Mouse (Mus musculus): Measurements from ENCODE around the gene Sulf2. TPM values are rescaled to one million over a fixed set of nuclear protein-coding genes. Genes with fewer than 3 reads are reported as not detected.
"Not testable (repeated sequence)": the region's sequence is repeated elsewhere in the genome, so short reads cannot be mapped to it uniquely, and the experiment has no call there.

The Sulf2 gene
- total and polyA plus RNA-seq, 3 experiments, result not detected

DNA sequence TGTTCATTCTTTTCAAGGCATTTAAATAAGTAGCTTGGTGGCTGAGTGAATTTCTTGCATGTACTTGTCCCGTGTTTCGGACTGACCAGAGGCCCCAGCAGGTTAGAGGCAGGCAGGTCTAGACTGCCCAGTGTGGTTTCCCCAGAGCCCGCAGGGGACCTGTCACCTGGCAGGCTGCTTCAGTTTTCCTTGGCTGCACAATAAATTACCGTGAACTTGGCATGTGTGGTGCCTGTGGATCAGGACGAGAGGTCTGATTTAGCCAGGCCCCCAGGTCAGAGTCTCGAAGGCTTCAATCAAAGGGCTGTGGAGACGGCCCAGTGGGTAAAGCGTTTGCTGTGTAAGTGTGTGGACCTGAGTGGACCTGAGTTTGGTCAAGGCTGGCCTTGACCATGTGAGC is 35.4 kb upstream of the Sulf2 start:
- no peaks in the 10 kb centered on the region for H3K79me2 ChIP-seq (replicated peaks; ENCODE audit: control insufficient read depth, extremely low read depth, insufficient read depth, poor library complexity, severe bottlenecking)
- H3K4me2 ChIP-seq (ENCODE audit: insufficient read depth, low read depth, poor library complexity, severe bottlenecking), result no peak overlapping the region
- no peak overlapping the region for H3K9ac ChIP-seq (ENCODE audit: insufficient read depth, low read depth)
- in situ Hi-C loops (cut with MboI; ENCODE audit: low pct_ligation_motif_present, low pct_unique_long_range_greater_than_20kb, low sequenced_read_pairs) (no loop called here), dilution Hi-C loops (cut with MboI; ENCODE audit: extremely low pct_ligation_motif_present, extremely low pct_unique_long_range_greater_than_20kb, low sequenced_read_pairs) (no loop called here)
- no peak overlapping the region for H3K27ac ChIP-seq (ENCODE audit: insufficient read depth, low read depth)
- peaks cover 4% of the 10 kb centered on the region for H3K9me3 ChIP-seq (replicated peaks; ENCODE audit: low read length)
- TF ChIP-seq TCF12 (IDR thresholded peaks at IDR 0.05; ENCODE audit: low read depth, low read length) (no peak), ZMIZ1 (IDR thresholded peaks at IDR 0.05; ENCODE audit: low read depth, low read length) (no peak), ZNF384 (IDR thresholded peaks at IDR 0.05; ENCODE audit: low read depth, low read length) (no peak)
- no peaks in the 10 kb centered on the region for H3K36me3 ChIP-seq (replicated peaks in 1 of 2; ENCODE audit: control insufficient read depth in 1 of 2, insufficient read depth in 1 of 2, low read length in 1 of 2)
- H3K27me3 ChIP-seq (replicated peaks), result peaks cover 54% of the 10 kb centered on the region
- 0 out of 4 replicates have a peak, but pooled peaks cover 0 to 2% of the 10 kb centered on the region in 2 experiments for H3K4me1 ChIP-seq (ENCODE audit: control insufficient read depth in 1 of 2, insufficient read depth in 2 of 2)
- H3K4me3 ChIP-seq (replicated peaks in 1 of 3; ENCODE audit: low read depth in 2 of 3, low read length in 2 of 3, poor library complexity in 1 of 3), result no peak overlapping the region
- no peak for DNase-seq (ENCODE audit: extremely low read depth)

DNA sequence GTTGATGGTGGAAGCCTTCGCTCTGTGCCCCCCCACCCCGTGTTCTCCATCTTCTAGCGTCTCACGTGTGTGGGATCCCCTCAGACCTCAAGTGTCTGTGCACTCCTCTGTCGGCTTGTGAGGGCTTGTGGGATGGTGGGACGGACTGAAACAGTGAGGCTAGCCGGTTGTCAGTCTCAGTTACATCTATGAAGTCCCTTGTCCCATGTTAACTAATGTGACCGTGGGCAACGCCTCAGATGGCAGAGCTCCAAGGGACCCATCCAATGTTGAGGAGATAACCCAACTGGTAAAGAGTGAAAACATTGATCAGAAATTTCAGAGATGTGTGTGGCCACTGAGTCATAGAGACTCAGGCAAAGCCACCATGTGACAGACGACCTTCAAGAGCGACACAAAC is 33.7 kb upstream of the Sulf2 start:
- H3K79me2 ChIP-seq (replicated peaks; ENCODE audit: control insufficient read depth, extremely low read depth, insufficient read depth, poor library complexity, severe bottlenecking), result no peaks in the 10 kb centered on the region
- no peak overlapping the region for H3K4me3 ChIP-seq (replicated peaks in 1 of 3; ENCODE audit: low read depth in 2 of 3, low read length in 2 of 3, poor library complexity in 1 of 3)
- in situ Hi-C loops (cut with MboI; ENCODE audit: low pct_ligation_motif_present, low pct_unique_long_range_greater_than_20kb, low sequenced_read_pairs) (no loop called here), dilution Hi-C loops (cut with MboI; ENCODE audit: extremely low pct_ligation_motif_present, extremely low pct_unique_long_range_greater_than_20kb, low sequenced_read_pairs) (no loop called here)
- peaks cover 59% of the 10 kb centered on the region for H3K27me3 ChIP-seq (replicated peaks)
- no peak overlapping the region for H3K4me2 ChIP-seq (ENCODE audit: insufficient read depth, low read depth, poor library complexity, severe bottlenecking)
- H3K27ac ChIP-seq (ENCODE audit: insufficient read depth, low read depth), result no peak overlapping the region
- peaks cover 4% of the 10 kb centered on the region for H3K9me3 ChIP-seq (replicated peaks; ENCODE audit: low read length)
- TF ChIP-seq NRF1 (IDR thresholded peaks at IDR 0.05; ENCODE audit: low read depth, low read length) (no peak), KAT2A (IDR thresholded peaks at IDR 0.05; ENCODE audit: insufficient replicate concordance, low read length) (no peak), MAFK (IDR thresholded peaks at IDR 0.05; ENCODE audit: insufficient replicate concordance, low read length) (no peak), NELFE (IDR thresholded peaks at IDR 0.05; ENCODE audit: low read depth, low read length) (no peak), SIN3A (IDR thresholded peaks at IDR 0.05; ENCODE audit: low read length) (no peak), RCOR1 (conservative IDR thresholded peaks at IDR 0.05; ENCODE audit: low read depth, low read length) (no peak), MAX (IDR thresholded peaks at IDR 0.05; ENCODE audit: low read length) (no peak), ZKSCAN1 (IDR thresholded peaks at IDR 0.05; ENCODE audit: borderline replicate concordance, low read depth, low read length) (no peak), ZC3H11A (IDR thresholded peaks at IDR 0.05; ENCODE audit: low read depth, low read length) (no peak), HCFC1 (IDR thresholded peaks at IDR 0.05; ENCODE audit: low read depth, low read length) (no peak), USF1 (IDR thresholded peaks at IDR 0.05; ENCODE audit: low read depth, low read length) (no peak), RAD21 (IDR thresholded peaks at IDR 0.05; ENCODE audit: low read depth, low read length) (no peak), ZNF384 (IDR thresholded peaks at IDR 0.05; ENCODE audit: low read depth, low read length) (no peak), JUND (conservative IDR thresholded peaks at IDR 0.05; ENCODE audit: low read depth, low read length) (no peak), GABPA (IDR thresholded peaks at IDR 0.05; ENCODE audit: insufficient replicate concordance, low read depth, low read length) (no peak), TCF12 (IDR thresholded peaks at IDR 0.05; ENCODE audit: low read depth, low read length) (no peak)
- H3K36me3 ChIP-seq (replicated peaks in 1 of 2; ENCODE audit: control insufficient read depth in 1 of 2, insufficient read depth in 1 of 2, low read length in 1 of 2), result no peaks in the 10 kb centered on the region
- H3K9ac ChIP-seq (ENCODE audit: insufficient read depth, low read depth), result no peak overlapping the region
- H3K4me1 ChIP-seq (ENCODE audit: control insufficient read depth in 1 of 2, insufficient read depth in 2 of 2), result 0 out of 4 replicates have a peak, but pooled peaks cover 0 to 2% of the 10 kb centered on the region in 2 experiments
- DNase-seq (ENCODE audit: extremely low read depth), result no peak

DNA sequence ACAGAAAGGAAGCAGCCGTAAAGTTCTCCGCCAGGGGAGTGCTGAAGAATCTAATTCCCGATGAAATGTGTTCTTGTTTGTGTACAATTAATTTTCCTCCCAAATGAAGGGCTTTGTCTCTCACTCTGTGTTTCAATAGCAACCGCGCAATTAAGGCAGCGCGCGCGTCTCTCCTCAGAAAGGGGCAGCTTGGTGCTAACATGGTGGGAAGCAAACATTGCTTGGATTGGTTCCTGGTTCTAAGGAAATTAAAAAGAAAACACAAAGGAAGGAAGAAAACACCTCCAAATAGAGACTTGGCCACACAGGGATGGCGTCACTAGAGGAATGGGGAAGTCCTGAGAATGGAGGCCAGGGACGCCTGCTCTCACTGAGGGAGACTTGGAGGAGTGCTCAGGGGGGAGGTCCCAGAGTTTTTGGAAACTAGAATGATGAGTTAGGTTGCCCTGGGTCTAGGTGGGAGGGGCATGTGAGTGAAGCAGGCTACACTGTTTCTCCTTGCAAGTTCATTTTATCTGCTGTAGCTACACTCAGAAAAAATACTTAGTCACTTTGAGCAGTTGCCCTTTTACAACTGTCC is 32.5 kb upstream of the Sulf2 start:
- H3K4me1 ChIP-seq (ENCODE audit: control insufficient read depth in 1 of 2, insufficient read depth in 2 of 2); in situ Hi-C loops (cut with MboI; ENCODE audit: low pct_ligation_motif_present, low pct_unique_long_range_greater_than_20kb, low sequenced_read_pairs); H3K79me2 ChIP-seq (replicated peaks; ENCODE audit: control insufficient read depth, extremely low read depth, insufficient read depth, poor library complexity, severe bottlenecking); H3K27ac ChIP-seq (ENCODE audit: insufficient read depth, low read depth); H3K4me3 ChIP-seq (replicated peaks in 1 of 3; ENCODE audit: low read depth in 2 of 3, low read length in 2 of 3, poor library complexity in 1 of 3); H3K9ac ChIP-seq (ENCODE audit: insufficient read depth, low read depth); H3K36me3 ChIP-seq (replicated peaks in 1 of 2; ENCODE audit: control insufficient read depth in 1 of 2, insufficient read depth in 1 of 2, low read length in 1 of 2); DNase-seq (ENCODE audit: extremely low read depth); H3K4me2 ChIP-seq (ENCODE audit: insufficient read depth, low read depth, poor library complexity, severe bottlenecking); dilution Hi-C loops (cut with MboI; ENCODE audit: extremely low pct_ligation_motif_present, extremely low pct_unique_long_range_greater_than_20kb, low sequenced_read_pairs); H3K9me3 ChIP-seq (replicated peaks; ENCODE audit: low read length): not testable (repeated sequence)
- H3K27me3 ChIP-seq (replicated peaks), result peaks cover 56% of the 10 kb centered on the region

DNA sequence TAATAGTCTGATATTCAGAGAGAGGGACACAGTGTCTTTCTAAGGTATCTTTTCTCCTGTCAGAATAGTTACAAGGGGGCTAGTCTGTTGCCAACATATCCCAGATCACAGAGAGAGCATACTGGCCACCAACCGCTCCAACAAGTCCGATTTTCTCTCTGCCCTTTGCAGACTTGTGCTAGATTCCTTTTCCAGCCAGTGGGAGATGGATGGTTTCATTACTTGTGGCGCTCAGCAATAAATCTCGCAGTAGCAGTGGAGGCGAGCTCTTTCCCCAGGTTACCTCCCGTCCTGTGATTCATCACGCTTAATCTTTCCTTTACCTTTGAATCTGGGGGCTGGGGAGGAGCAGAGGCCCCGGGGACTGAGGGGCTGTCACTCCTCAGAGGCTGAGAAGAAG is 31.9 kb upstream of the Sulf2 start:
- DNase-seq (ENCODE audit: extremely low read depth); H3K4me1 ChIP-seq (ENCODE audit: control insufficient read depth in 1 of 2, insufficient read depth in 2 of 2); H3K79me2 ChIP-seq (replicated peaks; ENCODE audit: control insufficient read depth, extremely low read depth, insufficient read depth, poor library complexity, severe bottlenecking); H3K4me2 ChIP-seq (ENCODE audit: insufficient read depth, low read depth, poor library complexity, severe bottlenecking); in situ Hi-C loops (cut with MboI; ENCODE audit: low pct_ligation_motif_present, low pct_unique_long_range_greater_than_20kb, low sequenced_read_pairs); dilution Hi-C loops (cut with MboI; ENCODE audit: extremely low pct_ligation_motif_present, extremely low pct_unique_long_range_greater_than_20kb, low sequenced_read_pairs); H3K36me3 ChIP-seq (replicated peaks in 1 of 2; ENCODE audit: control insufficient read depth in 1 of 2, insufficient read depth in 1 of 2, low read length in 1 of 2); H3K9me3 ChIP-seq (replicated peaks; ENCODE audit: low read length); H3K4me3 ChIP-seq (replicated peaks in 1 of 3; ENCODE audit: low read depth in 2 of 3, low read length in 2 of 3, poor library complexity in 1 of 3); H3K27ac ChIP-seq (ENCODE audit: insufficient read depth, low read depth); H3K9ac ChIP-seq (ENCODE audit: insufficient read depth, low read depth): not testable (repeated sequence)
- peaks cover 50% of the 10 kb centered on the region for H3K27me3 ChIP-seq (replicated peaks)
